Mouse (Mus musculus): ENCODE data around the gene Mrnip. TPM values are rescaled to one million over a fixed set of nuclear protein-coding genes. Genes with fewer than 3 reads are reported as not detected.

The Mrnip gene
- total RNA-seq, 1 experiment: 13.0 TPM

- H3K9ac ChIP-seq (ENCODE audit: insufficient read depth, low read depth, low read length, poor library complexity, severe bottlenecking): 0 out of 2 replicates have a peak overlapping the region, but pooled peaks have one; percentile 90
- in situ Hi-C loops (cut with MboI; ENCODE audit: low sequenced_read_pairs in 2 of 2, unreplicated experiment in 2 of 2): loop anchor here in 1 of 2 experiments (5.0 kb wide), 1 partner anchor 145 kb away; no protein-coding TSS in a partner anchor
- peaks cover 2% of the 10 kb centered on the region; the same call in 1 of the 2 replicates for H3K36me3 ChIP-seq (ENCODE audit: control insufficient read depth, insufficient read depth, low read length, poor library complexity, severe bottlenecking)
- H3K27ac ChIP-seq (ENCODE audit: insufficient read depth, low read depth, low read length, poor library complexity, severe bottlenecking): no peak overlapping the region
- TF ChIP-seq MAFK (IDR thresholded peaks at IDR 0.05; ENCODE audit: insufficient read depth, low read depth, low read length) (no peak), HCFC1 (IDR thresholded peaks at IDR 0.05; ENCODE audit: borderline replicate concordance, insufficient read depth, low read length) (no peak), ZNF384 (IDR thresholded peaks at IDR 0.05; ENCODE audit: low read depth, low read length) (no peak), ZC3H11A (IDR thresholded peaks at IDR 0.05; ENCODE audit: borderline replicate concordance, low read depth, low read length) (no peak), CHD2 (IDR thresholded peaks at IDR 0.05; ENCODE audit: low read depth, low read length) (no peak)
- no peak overlapping the region for H3K4me3 ChIP-seq (ENCODE audit: insufficient read depth in 1 of 2, low read depth in 1 of 2, low read length in 2 of 2, poor library complexity in 1 of 2, severe bottlenecking in 1 of 2)
- H3K4me1 ChIP-seq (ENCODE audit: control insufficient read depth in 2 of 2, insufficient read depth in 2 of 2, low read length in 2 of 2, poor library complexity in 1 of 2): peaks cover 0 to 8% of the 10 kb centered on the region in 2 experiments; a peak in 1 of 4 replicates
- DNase-seq (ENCODE audit: low read depth, low spot score): no peak
- H3K9me3 ChIP-seq (ENCODE audit: control insufficient read depth, insufficient read depth, low read depth, low read length): no peaks in the 10 kb centered on the region
These were observed 42.0 kb upstream of the Mrnip start for GRCm38 (mm10) chr11:50132265-50132664.

GRCm38 (mm10) chr11:50134136-50134859 is 39.9 kb upstream of the Mrnip start:
- H3K9me3 ChIP-seq (ENCODE audit: control insufficient read depth, insufficient read depth, low read depth, low read length): no peaks in the 10 kb centered on the region
- H3K4me3 ChIP-seq (ENCODE audit: insufficient read depth in 1 of 2, low read depth in 1 of 2, low read length in 2 of 2, poor library complexity in 1 of 2, severe bottlenecking in 1 of 2): no peak overlapping the region
- no peak for DNase-seq (ENCODE audit: low read depth, low spot score)
- H3K27ac ChIP-seq (ENCODE audit: insufficient read depth, low read depth, low read length, poor library complexity, severe bottlenecking): no peak overlapping the region
- in situ Hi-C loops (cut with MboI; ENCODE audit: low sequenced_read_pairs in 2 of 2, unreplicated experiment in 2 of 2): loop anchor here in 1 of 2 experiments (5.0 kb wide), 1 partner anchor 147 kb away; no protein-coding TSS in a partner anchor
- H3K4me1 ChIP-seq (ENCODE audit: control insufficient read depth in 2 of 2, insufficient read depth in 2 of 2, low read length in 2 of 2, poor library complexity in 1 of 2): peaks cover 0 to 18% of the 10 kb centered on the region in 2 experiments; a peak in 2 of 4 replicates
- peaks cover 2% of the 10 kb centered on the region; the same call in 1 of the 2 replicates for H3K36me3 ChIP-seq (ENCODE audit: control insufficient read depth, insufficient read depth, low read length, poor library complexity, severe bottlenecking)
- TF ChIP-seq CHD2 (IDR thresholded peaks at IDR 0.05; ENCODE audit: low read depth, low read length): no peak
- TF ChIP-seq MAFK (IDR thresholded peaks at IDR 0.05; ENCODE audit: insufficient read depth, low read depth, low read length): no peak
- no peak for TF ChIP-seq ZC3H11A (IDR thresholded peaks at IDR 0.05; ENCODE audit: borderline replicate concordance, low read depth, low read length)
- TF ChIP-seq HCFC1 (IDR thresholded peaks at IDR 0.05; ENCODE audit: borderline replicate concordance, insufficient read depth, low read length): no peak
- TF ChIP-seq ZNF384 (IDR thresholded peaks at IDR 0.05; ENCODE audit: low read depth, low read length): no peak
- no peak overlapping the region for H3K9ac ChIP-seq (ENCODE audit: insufficient read depth, low read depth, low read length, poor library complexity, severe bottlenecking)

- H3K36me3 ChIP-seq (ENCODE audit: control insufficient read depth, insufficient read depth, low read length, poor library complexity, severe bottlenecking): peaks cover 6% of the 10 kb centered on the region; the same call in 1 of the 2 replicates
- in situ Hi-C loops (cut with MboI; ENCODE audit: low sequenced_read_pairs in 2 of 2, unreplicated experiment in 2 of 2): no loop called here
- DNase-seq (ENCODE audit: low read depth, low spot score): no peak
- no peak for TF ChIP-seq ZC3H11A (IDR thresholded peaks at IDR 0.05; ENCODE audit: borderline replicate concordance, low read depth, low read length)
- TF ChIP-seq HCFC1 (IDR thresholded peaks at IDR 0.05; ENCODE audit: borderline replicate concordance, insufficient read depth, low read length): no peak
- no peak for TF ChIP-seq ZNF384 (IDR thresholded peaks at IDR 0.05; ENCODE audit: low read depth, low read length)
- TF ChIP-seq CHD2 (IDR thresholded peaks at IDR 0.05; ENCODE audit: low read depth, low read length): no peak
- no peak for TF ChIP-seq MAFK (IDR thresholded peaks at IDR 0.05; ENCODE audit: insufficient read depth, low read depth, low read length)
- no peak overlapping the region for H3K4me3 ChIP-seq (ENCODE audit: insufficient read depth in 1 of 2, low read depth in 1 of 2, low read length in 2 of 2, poor library complexity in 1 of 2, severe bottlenecking in 1 of 2)
- H3K4me1 ChIP-seq (ENCODE audit: control insufficient read depth in 2 of 2, insufficient read depth in 2 of 2, low read length in 2 of 2, poor library complexity in 1 of 2): peaks cover 0 to 18% of the 10 kb centered on the region in 2 experiments
- H3K27ac ChIP-seq (ENCODE audit: insufficient read depth, low read depth, low read length, poor library complexity, severe bottlenecking): no peak overlapping the region
- H3K9ac ChIP-seq (ENCODE audit: insufficient read depth, low read depth, low read length, poor library complexity, severe bottlenecking): no peak overlapping the region
- no peaks in the 10 kb centered on the region for H3K9me3 ChIP-seq (ENCODE audit: control insufficient read depth, insufficient read depth, low read depth, low read length)
These were observed 35.9 kb upstream of the Mrnip start for GRCm38 (mm10) chr11:50138206-50138822.

GRCm38 (mm10) chr11:50139571-50139970 is 34.7 kb upstream of the Mrnip start:
- peak; percentile 40 for DNase-seq (ENCODE audit: low read depth, low spot score)
- no peaks in the 10 kb centered on the region for H3K9me3 ChIP-seq (ENCODE audit: control insufficient read depth, insufficient read depth, low read depth, low read length)
- H3K27ac ChIP-seq (ENCODE audit: insufficient read depth, low read depth, low read length, poor library complexity, severe bottlenecking): no peak overlapping the region; the same call in 1 of the 2 replicates
- peaks cover 0 to 18% of the 10 kb centered on the region in 2 experiments for H3K4me1 ChIP-seq (ENCODE audit: control insufficient read depth in 2 of 2, insufficient read depth in 2 of 2, low read length in 2 of 2, poor library complexity in 1 of 2)
- H3K36me3 ChIP-seq (ENCODE audit: control insufficient read depth, insufficient read depth, low read length, poor library complexity, severe bottlenecking): peaks cover 6% of the 10 kb centered on the region; the same call in 1 of the 2 replicates
- peak overlapping the region; percentile 22; the same call in 1 of the 2 replicates for H3K9ac ChIP-seq (ENCODE audit: insufficient read depth, low read depth, low read length, poor library complexity, severe bottlenecking)
- TF ChIP-seq HCFC1 (IDR thresholded peaks at IDR 0.05; ENCODE audit: borderline replicate concordance, insufficient read depth, low read length) (no peak), CHD2 (IDR thresholded peaks at IDR 0.05; ENCODE audit: low read depth, low read length) (no peak), ZC3H11A (IDR thresholded peaks at IDR 0.05; ENCODE audit: borderline replicate concordance, low read depth, low read length) (no peak), ZNF384 (IDR thresholded peaks at IDR 0.05; ENCODE audit: low read depth, low read length) (no peak), MAFK (IDR thresholded peaks at IDR 0.05; ENCODE audit: insufficient read depth, low read depth, low read length) (no peak)
- in situ Hi-C loops (cut with MboI; ENCODE audit: low sequenced_read_pairs in 2 of 2, unreplicated experiment in 2 of 2): no loop called here
- no peak overlapping the region for H3K4me3 ChIP-seq (ENCODE audit: insufficient read depth in 1 of 2, low read depth in 1 of 2, low read length in 2 of 2, poor library complexity in 1 of 2, severe bottlenecking in 1 of 2)
